Mouse (Mus musculus): ENCODE results near the gene Prn. TPM values are rescaled to one million over a fixed set of nuclear protein-coding genes. Genes with fewer than 3 reads are reported as not detected.

Prn gene
- polyA plus RNA-seq (2014; fragmentation: Illumina TruSeq; extraction: RNeasy Lipid Tissue Mini Kit (QIAGEN cat#74804); ENCODE audit: low replicate concordance): not detected

GRCm38 (mm10) chr2:131909683-131910572, at the start of gene Prn, which contains the start of gene Prnp:
Gene Prn (plus strand): TSS chr2:131909957.
Gene Prnp (plus strand): TSS chr2:131909928.

GRCm38 (mm10) chr2:131950598-131951095, 40.9 kb downstream of the Prn start, which contains the start of gene Prnd:
Gene Prnd (plus strand): TSS chr2:131950861.

Other genes starting within 250 kb of the Prn start
- not detected for gene Erv3, start 50.2 kb upstream of the Prn start, polyA plus RNA-seq (2014; fragmentation: Illumina TruSeq; extraction: RNeasy Lipid Tissue Mini Kit (QIAGEN cat#74804); ENCODE audit: low replicate concordance)
- gene Prnp, start within 50 bp of the Prn start, polyA plus RNA-seq (2014; fragmentation: Illumina TruSeq; extraction: RNeasy Lipid Tissue Mini Kit (QIAGEN cat#74804); ENCODE audit: low replicate concordance): 28.9 TPM
- 1.1 TPM for gene Prnd, start 40.9 kb downstream of the Prn start, polyA plus RNA-seq (2014; fragmentation: Illumina TruSeq; extraction: RNeasy Lipid Tissue Mini Kit (QIAGEN cat#74804); ENCODE audit: low replicate concordance)
- 2.5 TPM for gene Rassf2, start 120.3 kb downstream of the Prn start, polyA plus RNA-seq (2014; fragmentation: Illumina TruSeq; extraction: RNeasy Lipid Tissue Mini Kit (QIAGEN cat#74804); ENCODE audit: low replicate concordance)
- 64.7 TPM for gene Slc23a2, start 235.2 kb downstream of the Prn start, polyA plus RNA-seq (2014; fragmentation: Illumina TruSeq; extraction: RNeasy Lipid Tissue Mini Kit (QIAGEN cat#74804); ENCODE audit: low replicate concordance)

Measured in small intestine, adult 10 weeks (tissue).